Mouse (Mus musculus): ENCODE data around the gene Unc93b1. TPM values are rescaled to one million over a fixed set of nuclear protein-coding genes. Genes with fewer than 3 reads are reported as not detected.

The Unc93b1 gene
- polyA plus RNA-seq (2015; fragmentation: Nextera tagmentation; extraction: Ambion mirVana): 11.9 and 14.0 TPM in 2 replicates

- 9% methylated on average over 41 of the region's 42 CpGs for WGBS
- Histone ChIP-seq H3K4me1 (replicated peaks) (peaks cover 25% of the 10 kb centered on the region), H3K9ac (peak within 1 kb of the TSS; percentile 34; the same call in 1 of the 2 replicates), H3K36me3 (no peaks in the 10 kb centered on the region), H3K27me3 (peaks cover 10% of the 10 kb centered on the region; the same call in 1 of the 2 replicates), H3K4me2 (peak within 1 kb of the TSS; percentile 72), H3K4me3 (peak within 1 kb of the TSS; percentile 37), H3K9me3 (no peaks in the 10 kb centered on the region), H3K27ac (replicated peaks) (no peak within 1 kb of the TSS)
- peak; percentile 69; the same call in 1 of the 2 replicates for ATAC-seq (ENCODE audit: low FRiP score, low read depth)
Measured at GRCm38 (mm10) chr19:3935032-3935895, at the start of gene Unc93b1. Unc93b1 (plus strand) TSS chr19:3935186.

GRCm38 (mm10) chr19:3889096-3889495 lies 45.9 kb upstream of the Unc93b1 start:
- H3K9me3 ChIP-seq: no peaks in the 10 kb centered on the region
- peaks cover 64% of the 10 kb centered on the region for H3K36me3 ChIP-seq
- no peaks in the 10 kb centered on the region for H3K27me3 ChIP-seq
- 91% methylated on average over 5 of the region's 5 CpGs for WGBS
- ATAC-seq (ENCODE audit: low FRiP score, low read depth): no peak
- H3K4me3 ChIP-seq: no peak overlapping the region
- no peak overlapping the region for H3K4me2 ChIP-seq
- no peak overlapping the region for H3K27ac ChIP-seq (replicated peaks)
- H3K4me1 ChIP-seq (replicated peaks): no peaks in the 10 kb centered on the region
- H3K9ac ChIP-seq: no peak overlapping the region

- Histone ChIP-seq H3K27me3 (no peaks in the 10 kb centered on the region), H3K36me3 (peaks cover 72% of the 10 kb centered on the region), H3K9me3 (no peaks in the 10 kb centered on the region), H3K27ac (replicated peaks) (no peak overlapping the region), H3K4me3 (no peak overlapping the region), H3K4me2 (no peak overlapping the region), H3K4me1 (replicated peaks) (0 out of 2 replicates have a peak, but pooled peaks cover 6% of the 10 kb centered on the region), H3K9ac (no peak overlapping the region)
- ATAC-seq (ENCODE audit: low FRiP score, low read depth): no peak
- 89% methylated on average over 8 of the region's 8 CpGs for WGBS
Measured at GRCm38 (mm10) chr19:3890181-3890580, 44.8 kb upstream of the Unc93b1 start.

- no peak overlapping the region for H3K4me3 ChIP-seq
- peaks cover 56% of the 10 kb centered on the region for H3K36me3 ChIP-seq
- WGBS: 88% methylated on average over 4 of the region's 4 CpGs
- H3K4me1 ChIP-seq (replicated peaks): 0 out of 2 replicates have a peak, but pooled peaks cover 15% of the 10 kb centered on the region
- H3K9me3 ChIP-seq: no peaks in the 10 kb centered on the region
- ATAC-seq (ENCODE audit: low FRiP score, low read depth): no peak
- H3K27me3 ChIP-seq: no peaks in the 10 kb centered on the region
- no peak overlapping the region for H3K9ac ChIP-seq
- no peak overlapping the region for H3K27ac ChIP-seq (replicated peaks)
- no peak overlapping the region for H3K4me2 ChIP-seq
Measured at GRCm38 (mm10) chr19:3893545-3894116, 41.4 kb upstream of the Unc93b1 start.

- Histone ChIP-seq H3K9me3 (no peaks in the 10 kb centered on the region), H3K27ac (replicated peaks) (peak overlapping the region; percentile 75; the same call in 1 of the 2 replicates), H3K27me3 (no peaks in the 10 kb centered on the region), H3K4me2 (no peak overlapping the region), H3K4me3 (no peak overlapping the region), H3K9ac (no peak overlapping the region), H3K4me1 (replicated peaks) (0 out of 2 replicates have a peak, but pooled peaks cover 15% of the 10 kb centered on the region), H3K36me3 (peaks cover 49% of the 10 kb centered on the region)
- WGBS: 86% methylated on average over 2 of the region's 2 CpGs
- no peak for ATAC-seq (ENCODE audit: low FRiP score, low read depth)
Measured at GRCm38 (mm10) chr19:3894294-3894693, 40.7 kb upstream of the Unc93b1 start.

- WGBS: 10% methylated on average over 3 of the region's 3 CpGs
- Histone ChIP-seq H3K4me1 (replicated peaks) (0 out of 2 replicates have a peak, but pooled peaks cover 15% of the 10 kb centered on the region), H3K4me2 (no peak overlapping the region), H3K9me3 (no peaks in the 10 kb centered on the region), H3K27me3 (no peaks in the 10 kb centered on the region), H3K4me3 (no peak overlapping the region), H3K9ac (no peak overlapping the region), H3K36me3 (peaks cover 42% of the 10 kb centered on the region), H3K27ac (replicated peaks) (peak overlapping the region; percentile 75)
- peak; percentile 89 for ATAC-seq (ENCODE audit: low FRiP score, low read depth)
Measured at GRCm38 (mm10) chr19:3895171-3895631, 39.8 kb upstream of the Unc93b1 start.

- ATAC-seq (ENCODE audit: low FRiP score, low read depth): no peak
- peaks cover 33% of the 10 kb centered on the region for H3K36me3 ChIP-seq
- 92% methylated on average over 10 of the region's 10 CpGs for WGBS
- no peak overlapping the region for H3K4me3 ChIP-seq
- H3K4me2 ChIP-seq: no peak overlapping the region
- no peak overlapping the region for H3K9ac ChIP-seq
- 0 out of 2 replicates have a peak, but pooled peaks cover 15% of the 10 kb centered on the region for H3K4me1 ChIP-seq (replicated peaks)
- peak overlapping the region; percentile 75; the same call in 1 of the 2 replicates for H3K27ac ChIP-seq (replicated peaks)
- H3K9me3 ChIP-seq: no peaks in the 10 kb centered on the region
- no peaks in the 10 kb centered on the region for H3K27me3 ChIP-seq
Measured at GRCm38 (mm10) chr19:3896208-3896607, 38.8 kb upstream of the Unc93b1 start.

- Histone ChIP-seq H3K27me3 (no peaks in the 10 kb centered on the region), H3K9me3 (no peaks in the 10 kb centered on the region), H3K36me3 (peaks cover 26% of the 10 kb centered on the region), H3K27ac (replicated peaks) (no peak overlapping the region), H3K4me2 (no peak overlapping the region), H3K9ac (no peak overlapping the region), H3K4me3 (no peak overlapping the region), H3K4me1 (replicated peaks) (0 out of 2 replicates have a peak, but pooled peaks cover 15% of the 10 kb centered on the region)
- ATAC-seq (ENCODE audit: low FRiP score, low read depth): no peak
- WGBS: 85% methylated on average over 5 of the region's 5 CpGs
Measured at GRCm38 (mm10) chr19:3897557-3897956, 37.4 kb upstream of the Unc93b1 start.

- Histone ChIP-seq H3K9me3 (no peaks in the 10 kb centered on the region), H3K27me3 (no peaks in the 10 kb centered on the region), H3K9ac (no peak overlapping the region), H3K4me3 (no peak overlapping the region), H3K27ac (replicated peaks) (no peak overlapping the region), H3K4me1 (replicated peaks) (0 out of 2 replicates have a peak, but pooled peaks cover 15% of the 10 kb centered on the region), H3K4me2 (no peak overlapping the region), H3K36me3 (peaks cover 13% of the 10 kb centered on the region; the same call in 1 of the 2 replicates)
- WGBS: 83% methylated on average over 7 of the region's 7 CpGs
- no peak for ATAC-seq (ENCODE audit: low FRiP score, low read depth)
Measured at GRCm38 (mm10) chr19:3898952-3899351, 36.0 kb upstream of the Unc93b1 start.

- H3K4me1 ChIP-seq (replicated peaks): 0 out of 2 replicates have a peak, but pooled peaks cover 15% of the 10 kb centered on the region
- WGBS: 95% methylated on average over 4 of the region's 4 CpGs
- no peak for ATAC-seq (ENCODE audit: low FRiP score, low read depth)
Measured at GRCm38 (mm10) chr19:3899618-3900017, 35.4 kb upstream of the Unc93b1 start.

GRCm38 (mm10) chr19:3902966-3903365 lies 32.0 kb upstream of the Unc93b1 start:
- no peak overlapping the region for H3K9ac ChIP-seq
- H3K27me3 ChIP-seq: 0 out of 2 replicates have a peak, but pooled peaks cover 3% of the 10 kb centered on the region
- no peaks in the 10 kb centered on the region for H3K36me3 ChIP-seq
- WGBS: 74% methylated on average over 12 of the region's 12 CpGs
- H3K27ac ChIP-seq (replicated peaks): no peak overlapping the region
- no peak for ATAC-seq (ENCODE audit: low FRiP score, low read depth)
- H3K4me1 ChIP-seq (replicated peaks): peaks cover 18% of the 10 kb centered on the region
- H3K4me2 ChIP-seq: no peak overlapping the region
- no peaks in the 10 kb centered on the region for H3K9me3 ChIP-seq
- no peak overlapping the region for H3K4me3 ChIP-seq

More at GRCm38 (mm10) chr19:3899618-3900017, 35.4 kb upstream of the Unc93b1 start:
- no peak overlapping the region for H3K27ac ChIP-seq (replicated peaks)
- 0 out of 2 replicates have a peak, but pooled peaks cover 7% of the 10 kb centered on the region for H3K36me3 ChIP-seq
- H3K4me2 ChIP-seq: no peak overlapping the region
- H3K9ac ChIP-seq: no peak overlapping the region
- no peaks in the 10 kb centered on the region for H3K9me3 ChIP-seq
- no peak overlapping the region for H3K4me3 ChIP-seq
- no peaks in the 10 kb centered on the region for H3K27me3 ChIP-seq
